Mouse (Mus musculus) bone marrow, adult 2 months (tissue): Measurements from ENCODE around the gene Agps. TPM values are rescaled to one million over a fixed set of nuclear protein-coding genes. Genes with fewer than 3 reads are reported as not detected.

Source experiments
- H3K27ac ChIP-seq: fragments of 200-500 bp; 2 replicates; pipeline ENCODE4 v1.5.1; 2012; ENCODE audit warnings: low read depth, mild to moderate bottlenecking, control low read depth, inconsistent platforms, low read length; ENCODE audit not compliant: control insufficient read depth, poor library complexity, insufficient read depth
- H3K4me1 ChIP-seq: fragments of 200-500 bp; 2 replicates; pipeline ENCODE4 v1.6.1; 2011; ENCODE audit warnings: low read length; ENCODE audit not compliant: control insufficient read depth, insufficient read depth
- H3K4me3 ChIP-seq: fragments of 200-500 bp; replicated peaks from 2 replicates; pipeline ENCODE3; 2011; ENCODE audit warnings: mild to moderate bottlenecking, low read depth, low read length, control low read depth; ENCODE audit not compliant: control insufficient read depth
- CTCF ChIP-seq: fragments of 200-500 bp; IDR thresholded peaks from 2 replicates; pipeline ENCODE4 v1.5.1; 2011; ENCODE audit warnings: low read length, control low read depth; ENCODE audit not compliant: control insufficient read depth, insufficient read depth
- POLR2A ChIP-seq: fragments of 200-500 bp; IDR thresholded peaks from 2 replicates; pipeline ENCODE4 v1.6.1; 2011; ENCODE audit warnings: low read depth, mild to moderate bottlenecking, control low read depth, low read length, borderline replicate concordance; ENCODE audit not compliant: control insufficient read depth
- WGBS: fragments of 180-500 bp; shearing (Covaris S2); methylation state at CpG from one replicate; pipeline ENCODE4 v1.1.7; 2018; 5-methylcytosine and 5-hydroxymethylcytosine counted together
- polyA plus RNA-seq: library from polyadenylated mRNA; stranded (reverse); fragments of >200 nt; gene quantifications from 2 replicates; pipeline ENCODE4 v1.2.4, GENCODE M21; 2011; ENCODE audit warnings: low replicate concordance; ENCODE audit not compliant: missing spikeins, insufficient read depth, insufficient read length

Agps gene
- polyA plus RNA-seq, 1 experiment, result 14.3 TPM

- Histone ChIP-seq H3K27ac (no peak overlapping the region), H3K4me1 (no peaks in the 10 kb centered on the region), H3K4me3 (no peak overlapping the region)
- WGBS, result 70% methylated on average over 4 of the region's 4 CpGs
- TF ChIP-seq POLR2A (no peak), CTCF (no peak)
Measured at GRCm38 (mm10) chr2:75891981-75892380, 60.0 kb downstream of the Agps start.

GRCm38 (mm10) chr2:75895711-75896110 is 63.7 kb downstream of the Agps start:
- 89% methylated on average over 5 of the region's 5 CpGs for WGBS
- H3K4me3 ChIP-seq, result no peak overlapping the region
- no peaks in the 10 kb centered on the region for H3K4me1 ChIP-seq
- no peak for TF ChIP-seq POLR2A
- no peak for TF ChIP-seq CTCF
- H3K27ac ChIP-seq, result no peak overlapping the region

GRCm38 (mm10) chr2:75900281-75900680 is 68.3 kb downstream of the Agps start:
- H3K27ac ChIP-seq, result no peak overlapping the region
- TF ChIP-seq POLR2A (no peak), CTCF (no peak)
- H3K4me3 ChIP-seq, result no peak overlapping the region
- no peaks in the 10 kb centered on the region for H3K4me1 ChIP-seq
- WGBS, result 86% methylated on average over 1 of the region's 1 CpGs

GRCm38 (mm10) chr2:75901869-75902268 is 69.9 kb downstream of the Agps start:
- Histone ChIP-seq H3K27ac (no peak overlapping the region), H3K4me1 (no peaks in the 10 kb centered on the region), H3K4me3 (no peak overlapping the region)
- TF ChIP-seq CTCF, result no peak
- TF ChIP-seq POLR2A, result no peak
- WGBS, result 68% methylated on average over 9 of the region's 9 CpGs

GRCm38 (mm10) chr2:75907142-75907541 is 75.2 kb downstream of the Agps start:
- H3K4me1 ChIP-seq, result no peaks in the 10 kb centered on the region
- WGBS, result 13% methylated on average over 1 of the region's 1 CpGs
- H3K27ac ChIP-seq, result no peak overlapping the region

GRCm38 (mm10) chr2:75915040-75915439 is 83.1 kb downstream of the Agps start:
- Histone ChIP-seq H3K4me3 (no peak overlapping the region), H3K4me1 (no peaks in the 10 kb centered on the region), H3K27ac (no peak overlapping the region)
- WGBS, result 69% methylated on average over 3 of the region's 3 CpGs
- TF ChIP-seq CTCF (no peak), POLR2A (no peak)

More at GRCm38 (mm10) chr2:75907142-75907541, 75.2 kb downstream of the Agps start:
- TF ChIP-seq POLR2A (no peak), CTCF (no peak)
- H3K4me3 ChIP-seq, result no peak overlapping the region

GRCm38 (mm10) chr2:75923807-75924340 is 91.9 kb downstream of the Agps start:
- H3K27ac ChIP-seq, result no peak overlapping the region
- 92% methylated on average over 4 of the region's 4 CpGs for WGBS
- no peaks in the 10 kb centered on the region for H3K4me1 ChIP-seq
- H3K4me3 ChIP-seq, result no peak overlapping the region
- TF ChIP-seq POLR2A, result no peak

- 87% methylated on average over 5 of the region's 5 CpGs for WGBS
- Histone ChIP-seq H3K27ac (no peak overlapping the region), H3K4me3 (no peak overlapping the region), H3K4me1 (no peaks in the 10 kb centered on the region)
- TF ChIP-seq CTCF, result no peak
- no peak for TF ChIP-seq POLR2A
Measured at GRCm38 (mm10) chr2:75926061-75926460, 94.1 kb downstream of the Agps start.

GRCm38 (mm10) chr2:75928011-75928410 is 96.0 kb downstream of the Agps start:
- H3K27ac ChIP-seq, result no peak overlapping the region
- WGBS, result 81% methylated on average over 3 of the region's 3 CpGs
- no peak for TF ChIP-seq CTCF
- no peak for TF ChIP-seq POLR2A

More at GRCm38 (mm10) chr2:75928011-75928410, 96.0 kb downstream of the Agps start:
- no peak overlapping the region for H3K4me3 ChIP-seq
- H3K4me1 ChIP-seq, result no peaks in the 10 kb centered on the region
